In the genomic region with DNA sequence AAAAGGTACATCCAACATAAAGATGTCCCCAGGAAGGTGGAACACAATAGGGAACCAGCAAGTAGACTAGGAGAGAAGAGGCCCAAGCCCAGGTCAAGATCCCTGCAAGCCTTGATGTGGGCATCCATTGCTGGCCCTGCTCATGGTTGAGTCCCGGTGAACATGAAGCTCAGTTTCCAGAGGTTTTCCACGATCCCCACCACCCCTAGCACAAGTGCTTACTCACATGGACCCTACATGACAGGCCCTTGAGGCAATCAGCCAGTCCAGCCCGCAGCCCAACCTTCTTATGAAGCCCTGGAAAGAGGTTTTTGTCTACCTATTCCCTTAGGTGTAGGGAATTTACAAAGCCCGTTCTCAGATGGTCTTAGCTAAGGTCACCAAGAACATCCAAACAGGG, we compare ENCODE assay signal across 13 mouse cellular contexts. TPM values are rescaled to one million over a fixed set of nuclear protein-coding genes. Genes with fewer than 3 reads are reported as not detected.
DNase-seq lines count a peak whose midpoint lies in the region; ATAC-seq lines count a peak whose summit lies in the region.
"Had no signal": no experiment of that assay in that cellular context is flagged by ENCODE, and none has a peak within 500 bp of the region (broad histone marks: within the 10 kb centered on the region; RNA-seq: fewer than 3 reads in every experiment).

No protein-coding gene starts in this region.

- H3K27me3 ChIP-seq in heart, embryonic 12.5 days (replicated peaks): peaks cover 53% of the 10 kb centered on the region
- H3K27me3 ChIP-seq in embryonic facial prominence, embryonic 12.5 days: peaks cover 46% of the 10 kb centered on the region
- H3K27me3 ChIP-seq in hindbrain, embryonic 11.5 days (ENCODE audit: control insufficient read depth, insufficient read depth, low read length): peaks cover 21% of the 10 kb centered on the region
- H3K27me3 ChIP-seq in midbrain, embryonic 14.5 days (ENCODE audit: control insufficient read depth, insufficient read depth, low read length): no peaks in the 10 kb centered on the region

- 62% methylated on average over 4 of the region's 4 CpGs for WGBS in heart, embryonic 12.5 days
- 80% methylated on average over 4 of the region's 4 CpGs for WGBS in embryonic facial prominence, embryonic 12.5 days
- WGBS in hindbrain, embryonic 11.5 days: 79% methylated on average over 4 of the region's 4 CpGs
- 81% methylated on average over 4 of the region's 4 CpGs for WGBS in midbrain, embryonic 14.5 days

- peak overlapping the region; percentile 79; the same call in 1 of the 2 replicates for H3K27ac ChIP-seq in heart, embryonic 12.5 days (ENCODE audit: poor library complexity, severe bottlenecking)
- H3K27ac ChIP-seq in embryonic facial prominence, embryonic 12.5 days: no peak overlapping the region
- H3K27ac ChIP-seq in hindbrain, embryonic 11.5 days (ENCODE audit: low read depth, low read length): peak overlapping the region; percentile 48
- peak overlapping the region; percentile 88 for H3K27ac ChIP-seq in midbrain, embryonic 14.5 days (replicated peaks; ENCODE audit: low read depth, low read length)
- H3K27ac ChIP-seq: stomach, postnatal 0 days had no signal

- H3K4me3 ChIP-seq in heart, embryonic 12.5 days: peak overlapping the region; percentile 55
- H3K4me3 ChIP-seq in embryonic facial prominence, embryonic 12.5 days: peak overlapping the region; percentile 28; the same call in 1 of the 2 replicates
- H3K4me3 ChIP-seq in hindbrain, embryonic 11.5 days (ENCODE audit: low read depth, low read length): peak overlapping the region; percentile 33
- H3K4me3 ChIP-seq in midbrain, embryonic 14.5 days (replicated peaks; ENCODE audit: low read depth, low read length): peak overlapping the region; percentile 48

- peaks cover 11% of the 10 kb centered on the region for H3K36me3 ChIP-seq in heart, embryonic 12.5 days
- H3K36me3 ChIP-seq in embryonic facial prominence, embryonic 12.5 days: no peaks in the 10 kb centered on the region
- H3K36me3 ChIP-seq in hindbrain, embryonic 11.5 days (ENCODE audit: control insufficient read depth, insufficient read depth, low read length): no peaks in the 10 kb centered on the region
- H3K36me3 ChIP-seq in midbrain, embryonic 14.5 days (ENCODE audit: control insufficient read depth, insufficient read depth, low read length): peaks cover 8% of the 10 kb centered on the region; the same call in 1 of the 2 replicates

- H3K9ac ChIP-seq in heart, embryonic 12.5 days: peak overlapping the region; percentile 76; the same call in 1 of the 2 replicates
- no peak overlapping the region for H3K9ac ChIP-seq in embryonic facial prominence, embryonic 12.5 days
- peak overlapping the region; percentile 62; the same call in 1 of the 2 replicates for H3K9ac ChIP-seq in hindbrain, embryonic 11.5 days (ENCODE audit: low read depth, low read length)
- H3K9ac ChIP-seq in midbrain, embryonic 14.5 days (replicated peaks; ENCODE audit: low read length): peak overlapping the region; percentile 73

- peaks cover 59% of the 10 kb centered on the region for H3K4me1 ChIP-seq in heart, embryonic 12.5 days (replicated peaks)
- peaks cover 6% of the 10 kb centered on the region; the same call in 1 of the 2 replicates for H3K4me1 ChIP-seq in embryonic facial prominence, embryonic 12.5 days
- no peaks in the 10 kb centered on the region; the same call in none of the 2 replicates for H3K4me1 ChIP-seq in hindbrain, embryonic 11.5 days (replicated peaks; ENCODE audit: control insufficient read depth, insufficient read depth, low read length)
- peaks cover 36% of the 10 kb centered on the region for H3K4me1 ChIP-seq in midbrain, embryonic 14.5 days (ENCODE audit: control insufficient read depth, insufficient read depth, low read length)

- ATAC-seq in heart, embryonic 12.5 days (ENCODE audit: insufficient number of reproducible peaks, low FRiP score): no peak
- ATAC-seq in embryonic facial prominence, embryonic 12.5 days (ENCODE audit: insufficient number of reproducible peaks, insufficient read depth, low FRiP score, low TSS enrichment): no peak
- no peak for ATAC-seq in hindbrain, embryonic 11.5 days (ENCODE audit: low FRiP score)
- no peak for ATAC-seq in midbrain, embryonic 14.5 days (ENCODE audit: low FRiP score, low TSS enrichment)

- no peaks in the 10 kb centered on the region for H3K9me3 ChIP-seq in heart, embryonic 12.5 days (replicated peaks)
- no peaks in the 10 kb centered on the region for H3K9me3 ChIP-seq in embryonic facial prominence, embryonic 12.5 days
- H3K9me3 ChIP-seq in hindbrain, embryonic 11.5 days (ENCODE audit: control insufficient read depth, low read length): no peaks in the 10 kb centered on the region
- no peaks in the 10 kb centered on the region for H3K9me3 ChIP-seq in midbrain, embryonic 14.5 days (ENCODE audit: control insufficient read depth, low read length)

- no peak for DNase-seq in heart, adult 8-10 months (ENCODE audit: low spot score)
- no peak for DNase-seq in hindbrain, embryonic 11.5 days (ENCODE audit: low spot score)
- peak; percentile 19 for DNase-seq in midbrain, embryonic 14.5 days
- DNase-seq in thymus, postnatal 25 days: no peak
- DNase-seq in thymus, adult 18-20 months: no peak
- no peak for DNase-seq in yolk sac, embryonic 10.5 days (ENCODE audit: low spot score)
- DNase-seq: kidney, adult 18-20 months had no signal

- H3K4me2 ChIP-seq in heart, embryonic 12.5 days: peak overlapping the region; percentile 62
- H3K4me2 ChIP-seq in embryonic facial prominence, embryonic 12.5 days (replicated peaks): no peak overlapping the region; the same call in 1 of the 2 replicates
- H3K4me2 ChIP-seq in hindbrain, embryonic 11.5 days (replicated peaks; ENCODE audit: low read depth, low read length): peak overlapping the region; percentile 57
- peak overlapping the region; percentile 69 for H3K4me2 ChIP-seq in midbrain, embryonic 14.5 days (ENCODE audit: low read length)

RNA-seq across cellular contexts. Expression of gene Eef1a2, which starts 0.4 kb away (rescaled TPM):
- 7.7 and 7.9 TPM in 2 replicates for polyA plus RNA-seq in heart, embryonic 12.5 days (2016; fragmentation: Nextera tagmentation; extraction: Ambion mirVana)
- total RNA-seq in heart, adult 8-10 months (2022): 1,000 to 10,000 TPM; 1,613 to 1,715 (median 1,670) TPM
- 0.22 and 0.42 TPM in 2 replicates for polyA plus RNA-seq in embryonic facial prominence, embryonic 12.5 days (2016; fragmentation: Nextera tagmentation; extraction: Ambion mirVana)
- polyA plus RNA-seq in hindbrain, embryonic 11.5 days (2014; fragmentation: Nextera tagmentation; extraction: Ambion mirVana): 1.3 and 1.5 TPM in 2 replicates
- 12.7 and 14.1 TPM in 2 replicates for polyA plus RNA-seq in midbrain, embryonic 14.5 days (2014; fragmentation: Nextera tagmentation; extraction: Ambion mirVana)
- total RNA-seq: monocyte, adult 5-6 weeks had no signal
- polyA plus RNA-seq: liver, embryonic 16.5 days had no signal

RNA-seq across cellular contexts. Expression of gene Kcnq2, which starts 22.1 kb away (rescaled TPM):
- 0.11 TPM in 1 of 2 replicates, not detected in the other for polyA plus RNA-seq in heart, embryonic 12.5 days (2016; fragmentation: Nextera tagmentation; extraction: Ambion mirVana)
- total RNA-seq in heart, adult 8-10 months (2022): under 1 TPM in 3 of 4 experiments, not detected in 1; 0.06 to 0.12 (median 0.09) TPM
- 2.8 and 4.9 TPM in 2 replicates for polyA plus RNA-seq in embryonic facial prominence, embryonic 12.5 days (2016; fragmentation: Nextera tagmentation; extraction: Ambion mirVana)
- 16.3 and 18.9 TPM in 2 replicates for polyA plus RNA-seq in hindbrain, embryonic 11.5 days (2014; fragmentation: Nextera tagmentation; extraction: Ambion mirVana)
- polyA plus RNA-seq in midbrain, embryonic 14.5 days (2014; fragmentation: Nextera tagmentation; extraction: Ambion mirVana): 52.0 and 52.4 TPM in 2 replicates
- total RNA-seq: monocyte, adult 5-6 weeks had no signal

RNA-seq across cellular contexts. Expression of gene Ppdpf, which starts 29.9 kb away (rescaled TPM):
- polyA plus RNA-seq in heart, embryonic 12.5 days (2016; fragmentation: Nextera tagmentation; extraction: Ambion mirVana): 174 and 175 TPM in 2 replicates
- 10 to 100 TPM; 45.3 to 54.3 (median 52.4) TPM for total RNA-seq in heart, adult 8-10 months (2022)
- 458 and 495 TPM in 2 replicates for polyA plus RNA-seq in embryonic facial prominence, embryonic 12.5 days (2016; fragmentation: Nextera tagmentation; extraction: Ambion mirVana)
- 393 and 410 TPM in 2 replicates for polyA plus RNA-seq in hindbrain, embryonic 11.5 days (2014; fragmentation: Nextera tagmentation; extraction: Ambion mirVana)
- polyA plus RNA-seq in midbrain, embryonic 14.5 days (2014; fragmentation: Nextera tagmentation; extraction: Ambion mirVana): 442 and 539 TPM in 2 replicates

RNA-seq across cellular contexts. Expression of gene Ptk6, which starts 45.4 kb away (rescaled TPM):
- polyA plus RNA-seq in heart, embryonic 12.5 days (2016; fragmentation: Nextera tagmentation; extraction: Ambion mirVana): not detected in 2 replicates
- total RNA-seq in heart, adult 8-10 months (2022): not detected
- polyA plus RNA-seq in embryonic facial prominence, embryonic 12.5 days (2016; fragmentation: Nextera tagmentation; extraction: Ambion mirVana): not detected in 2 replicates
- not detected in 2 replicates for polyA plus RNA-seq in hindbrain, embryonic 11.5 days (2014; fragmentation: Nextera tagmentation; extraction: Ambion mirVana)
- not detected in 2 replicates for polyA plus RNA-seq in midbrain, embryonic 14.5 days (2014; fragmentation: Nextera tagmentation; extraction: Ambion mirVana)
- total RNA-seq: layer of hippocampus, postnatal 25 days had no signal

RNA-seq across cellular contexts. Expression of gene Srms, which starts 55.8 kb away (rescaled TPM):
- polyA plus RNA-seq in heart, embryonic 12.5 days (2016; fragmentation: Nextera tagmentation; extraction: Ambion mirVana): 0.23 and 0.32 TPM in 2 replicates
- total RNA-seq in heart, adult 8-10 months (2022): under 1 TPM; 0.30 to 0.46 (median 0.38) TPM
- 0.12 TPM in 1 of 2 replicates, not detected in the other for polyA plus RNA-seq in embryonic facial prominence, embryonic 12.5 days (2016; fragmentation: Nextera tagmentation; extraction: Ambion mirVana)
- polyA plus RNA-seq in hindbrain, embryonic 11.5 days (2014; fragmentation: Nextera tagmentation; extraction: Ambion mirVana): 0.15 and 0.22 TPM in 2 replicates
- polyA plus RNA-seq in midbrain, embryonic 14.5 days (2014; fragmentation: Nextera tagmentation; extraction: Ambion mirVana): 0.11 and 0.16 TPM in 2 replicates
